Mouse (Mus musculus) heart, adult 8-10 months (tissue): ENCODE results near the gene Pfdn4. TPM values are rescaled to one million over a fixed set of nuclear protein-coding genes. Genes with fewer than 3 reads are reported as not detected.

Experiments
- DNase-seq: peaks from one replicate; pipeline ENCODE4 v3.0.0; 2022; ENCODE audit warnings: low spot score
- total RNA-seq, 4 experiments: library from RNA; stranded (reverse); gene quantifications; 2 replicates each; pipeline ENCODE4 v1.2.4; 2022

The Pfdn4 gene
- total RNA-seq, 4 experiments from 2014 or later: 9.4 to 12.6 (median 10.9) TPM

DNA sequence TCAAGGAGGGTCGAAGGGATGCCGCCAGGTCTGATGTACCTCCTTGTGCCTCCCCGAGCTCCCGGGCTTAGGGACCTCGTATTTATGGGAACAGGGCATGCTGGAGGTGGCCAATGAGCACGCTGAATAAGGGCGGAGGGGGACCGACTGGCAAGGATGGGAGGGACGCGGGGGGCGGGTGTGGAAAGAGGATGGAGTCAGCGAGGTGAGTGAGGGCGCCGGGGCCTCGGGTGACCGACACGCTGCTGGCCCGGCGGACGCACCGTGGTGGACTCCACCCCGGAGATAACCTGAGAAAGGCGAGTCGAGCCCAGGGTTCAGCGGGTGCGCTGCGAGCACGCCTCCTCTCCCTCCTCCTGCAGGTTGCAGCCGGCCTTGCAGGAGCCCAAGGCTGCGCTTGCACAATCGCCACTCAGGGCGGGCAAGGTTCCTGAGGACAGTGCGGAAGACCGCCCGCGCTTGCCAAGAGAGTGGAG, 901 bp downstream of the Pfdn4 start, which contains the start of gene Cyp24a1:
Gene Cyp24a1, minus strand, starts transcription at position 55 of the 476 bp plus-strand sequence.
- peak; percentile 16 for DNase-seq

DNA sequence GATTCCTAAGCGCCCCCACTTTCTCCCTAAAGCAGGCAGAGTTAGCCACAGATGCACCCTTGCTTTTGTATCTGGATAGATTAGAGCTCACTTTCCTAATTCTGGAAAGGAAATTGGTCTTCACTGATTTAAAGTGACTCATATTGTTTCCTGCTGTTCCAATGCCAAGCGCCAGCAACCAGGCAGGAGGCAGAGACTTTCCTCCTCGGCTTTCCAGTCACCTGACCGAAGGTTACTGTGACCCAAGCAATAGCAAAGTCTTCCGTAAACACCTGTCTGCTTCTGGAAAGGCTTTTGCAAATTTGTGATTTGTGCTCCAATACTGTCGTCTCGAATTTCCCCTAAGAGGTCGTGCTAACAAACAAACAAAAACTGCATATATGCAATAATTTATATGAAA, 1.8 kb downstream of the Pfdn4 start:
- DNase-seq: no peak

DNA sequence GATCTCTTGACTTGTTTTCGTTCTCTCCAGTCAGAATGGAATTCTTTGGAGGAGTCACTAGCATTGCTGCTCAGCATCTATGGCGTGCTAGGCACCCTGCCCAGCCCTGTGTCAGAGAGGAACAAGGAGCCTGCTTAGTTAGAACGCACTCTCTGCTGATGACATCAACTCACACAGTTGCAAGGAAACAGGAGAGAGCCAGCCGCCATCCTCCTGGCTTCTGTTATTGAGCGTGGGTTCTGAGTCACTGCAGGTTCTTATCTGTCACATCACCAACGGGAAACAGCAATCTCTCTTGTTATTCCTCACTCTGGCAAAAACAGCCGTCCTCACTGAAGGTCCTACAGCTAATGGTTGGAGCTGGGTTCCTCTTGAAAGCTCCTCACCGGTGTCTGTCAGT, 7.1 kb downstream of the Pfdn4 start:
- no peak for DNase-seq

DNA sequence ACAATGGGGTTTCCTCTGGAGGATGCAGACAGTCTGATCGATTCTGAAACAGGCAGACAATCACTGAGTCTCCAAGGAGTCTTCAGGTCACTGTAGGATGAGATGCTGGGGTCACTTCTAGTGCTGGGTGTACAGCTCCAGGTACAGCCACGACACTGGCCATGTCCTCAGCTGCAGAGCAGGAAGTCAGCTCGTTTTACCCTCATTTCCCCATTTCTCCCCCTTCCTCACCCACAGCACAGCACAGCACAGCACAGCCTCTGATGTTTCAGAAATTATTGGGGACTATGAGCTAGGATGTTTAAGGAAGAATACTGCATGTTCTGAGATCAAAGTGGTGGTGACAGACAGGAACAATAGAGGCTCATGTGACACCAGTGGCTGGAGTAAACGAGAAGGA, 7.8 kb downstream of the Pfdn4 start:
- no peak for DNase-seq

DNA sequence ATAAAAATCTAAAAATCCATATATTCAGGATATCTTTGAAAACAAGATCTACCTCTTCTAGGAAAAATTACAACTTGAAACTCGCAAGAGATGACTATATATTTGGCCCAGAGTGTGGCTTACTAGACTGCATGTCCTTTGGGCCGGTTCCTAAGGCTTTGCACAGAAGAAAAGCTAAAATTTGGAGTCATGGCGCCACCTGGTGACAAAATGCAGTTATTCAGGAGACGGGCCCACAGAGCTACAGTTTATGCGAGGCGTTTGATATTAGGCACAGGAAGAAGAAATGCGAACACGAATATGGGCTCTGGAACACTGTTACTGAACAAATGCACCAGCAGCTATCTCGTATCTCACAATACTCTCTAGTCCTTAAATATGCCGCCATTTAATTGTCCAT, 11.5 kb downstream of the Pfdn4 start:
- peak; percentile 88 for DNase-seq

DNA sequence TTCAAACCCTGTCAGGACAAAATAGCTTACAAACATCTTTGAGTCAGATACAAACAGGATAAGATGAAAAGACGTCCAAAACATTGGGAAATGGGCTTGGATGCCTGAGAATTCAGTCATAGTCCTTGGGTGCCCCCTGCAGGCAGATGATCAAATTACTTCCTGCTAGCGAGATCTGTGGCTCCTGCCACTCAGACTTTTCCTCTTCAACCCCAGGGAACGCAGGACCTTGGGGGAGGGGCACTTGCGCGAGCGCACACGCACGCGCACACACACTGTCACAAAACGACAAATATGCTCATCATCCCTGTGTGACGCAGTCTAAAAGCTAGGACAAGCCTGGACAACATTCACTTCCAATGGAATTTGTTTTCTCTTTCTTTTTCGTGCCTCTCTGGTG, 12.6 kb downstream of the Pfdn4 start:
- DNase-seq: peak; percentile 92

DNA sequence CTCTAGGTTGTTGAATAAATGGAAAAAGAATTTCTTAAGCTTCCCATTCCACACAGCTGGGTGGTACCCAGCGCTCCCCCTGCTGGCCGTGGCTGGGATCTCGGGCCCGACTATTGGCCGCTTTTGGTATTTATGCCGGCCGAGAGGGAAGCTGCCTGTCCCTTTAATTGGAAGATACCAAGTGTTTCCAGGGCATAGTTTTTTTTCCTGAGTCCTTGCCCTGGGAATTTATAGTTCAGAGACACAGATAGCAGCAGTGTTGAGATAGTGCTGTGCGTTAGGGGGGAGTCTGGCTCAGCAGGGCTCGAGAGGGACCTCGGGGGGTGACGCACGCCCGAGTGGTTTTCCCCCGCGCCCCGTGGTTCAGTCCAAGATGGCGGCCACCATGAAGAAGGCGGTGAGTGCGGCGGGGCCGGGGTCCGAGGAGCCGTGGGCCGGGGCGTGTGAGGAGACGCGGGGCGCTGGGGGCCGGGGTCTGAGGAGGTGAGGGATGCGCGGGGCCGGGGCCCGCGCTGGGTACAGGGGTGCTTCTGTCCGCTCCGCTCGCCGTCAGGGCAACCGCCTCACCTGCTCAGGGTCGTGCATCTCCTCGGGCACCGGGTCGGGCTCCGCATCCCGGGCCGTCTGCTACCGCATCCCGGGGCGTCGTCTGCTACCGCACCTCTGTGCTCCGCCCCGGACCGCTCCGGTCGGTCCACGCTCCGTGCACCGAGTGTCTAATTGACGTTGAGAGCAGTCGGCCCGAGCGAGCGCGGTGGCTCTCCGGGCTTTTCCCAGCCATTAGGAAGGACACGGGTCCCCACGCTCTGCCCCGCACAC, 15.1 kb downstream of the Pfdn4 start:
- peak; percentile 93 for DNase-seq

DNA sequence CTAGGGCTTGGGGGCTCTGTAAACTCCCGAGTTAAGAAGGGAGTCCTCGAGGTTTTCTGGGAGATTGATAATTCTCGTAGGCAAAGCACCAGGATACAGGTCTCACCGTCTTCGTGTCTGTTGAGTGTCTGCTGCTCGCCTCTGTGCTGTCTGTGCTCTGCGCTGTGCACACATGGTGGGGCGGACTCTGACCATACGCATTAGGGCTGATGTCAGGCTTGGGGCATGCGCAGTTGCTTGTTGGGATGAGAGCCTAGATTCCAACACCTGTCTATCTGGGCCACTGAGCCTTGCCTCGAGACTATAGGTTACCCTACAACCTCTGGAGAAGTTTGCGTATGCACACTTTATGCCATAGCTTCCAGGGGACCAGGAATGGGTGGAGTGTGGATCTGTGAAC, 17.5 kb downstream of the Pfdn4 start:
- no peak for DNase-seq

DNA sequence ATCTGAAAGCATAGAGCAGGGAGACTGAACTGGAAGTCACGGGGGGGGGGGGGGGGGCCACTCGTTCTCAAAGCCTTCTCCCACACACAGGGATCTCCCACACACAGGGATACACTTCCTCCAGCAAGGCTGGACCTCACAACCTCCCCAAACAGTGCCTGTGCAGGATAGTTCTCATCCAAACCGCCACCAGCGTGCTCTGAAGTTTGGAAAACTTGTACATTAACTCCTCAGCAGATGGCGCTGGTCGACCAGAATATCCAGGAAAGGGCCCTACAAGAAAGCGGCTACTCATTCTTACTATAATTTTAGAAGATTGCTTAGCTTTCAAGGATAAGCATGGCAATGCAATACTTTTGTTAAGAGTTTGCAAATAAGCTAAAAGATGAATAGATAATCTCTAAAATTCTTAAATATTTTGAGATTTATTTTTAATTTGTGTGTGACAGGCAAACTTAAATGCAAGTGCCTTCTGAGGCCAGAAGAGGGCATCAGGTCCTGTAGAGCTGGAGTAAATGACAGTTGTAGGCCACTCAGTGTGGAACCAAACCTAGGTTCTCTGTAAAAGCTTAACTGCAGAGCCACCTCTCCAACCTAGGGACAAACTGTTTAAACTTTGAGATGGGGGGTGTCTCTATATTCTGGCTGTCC, 24.2 kb downstream of the Pfdn4 start:
- DNase-seq: peak; percentile 43

DNA sequence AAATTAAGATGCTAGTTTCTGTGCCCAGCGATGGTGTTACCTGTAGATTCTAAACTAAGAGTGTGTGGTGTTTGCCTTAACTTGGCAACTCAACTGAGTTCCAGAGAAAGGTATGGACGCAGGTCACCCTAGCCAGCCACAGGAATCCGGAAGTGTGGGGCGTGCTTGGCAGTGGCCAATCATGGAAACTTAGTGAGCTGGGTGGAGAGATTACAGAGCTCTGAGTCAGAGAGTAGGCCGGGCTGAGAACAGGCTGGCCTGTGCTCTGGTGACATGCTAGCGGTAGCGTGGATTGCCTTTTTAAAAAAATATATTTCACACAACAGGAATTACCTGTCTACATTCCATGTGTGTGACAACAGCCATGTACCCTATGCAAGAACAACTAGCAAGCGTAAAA, 30.3 kb downstream of the Pfdn4 start:
- no peak for DNase-seq

DNA sequence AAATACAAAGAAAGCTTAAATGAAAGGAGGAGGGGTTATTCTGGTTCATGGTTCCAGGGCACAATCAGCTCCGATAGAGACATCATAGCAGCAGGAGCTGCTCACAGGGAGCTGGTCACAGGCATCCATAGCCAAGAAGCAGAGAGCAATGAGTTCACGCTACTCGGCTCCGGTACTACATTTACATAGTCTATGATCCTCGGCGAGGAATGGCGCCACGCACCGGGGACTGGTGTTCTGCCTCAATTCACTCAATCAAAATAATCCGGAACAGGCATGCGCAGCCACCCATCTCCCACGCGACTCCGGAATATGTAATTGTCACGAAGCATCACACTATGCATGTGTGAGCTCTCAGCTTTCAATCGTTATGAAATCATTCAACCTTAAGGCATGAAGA, 31.8 kb downstream of the Pfdn4 start:
- no peak for DNase-seq

DNA sequence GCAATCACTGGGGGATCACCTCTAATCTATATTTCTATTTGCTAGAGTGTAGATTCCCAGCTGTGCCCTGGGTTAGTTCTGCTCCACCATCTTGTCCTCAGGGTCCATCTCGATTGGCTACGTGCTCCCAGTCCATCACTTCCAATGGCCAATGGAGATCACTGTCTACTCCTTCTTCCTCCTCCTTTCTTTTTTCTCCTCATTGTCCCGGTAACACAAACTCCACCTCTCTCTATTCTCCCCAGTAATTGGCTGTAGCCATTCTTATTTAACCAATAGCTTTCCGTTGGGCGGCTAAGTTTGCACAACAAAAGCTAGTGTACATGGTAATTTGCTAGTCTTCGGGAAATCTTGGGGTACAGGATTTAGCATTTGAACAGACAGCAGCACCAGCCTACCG, 33.5 kb downstream of the Pfdn4 start:
- DNase-seq: no peak

DNA sequence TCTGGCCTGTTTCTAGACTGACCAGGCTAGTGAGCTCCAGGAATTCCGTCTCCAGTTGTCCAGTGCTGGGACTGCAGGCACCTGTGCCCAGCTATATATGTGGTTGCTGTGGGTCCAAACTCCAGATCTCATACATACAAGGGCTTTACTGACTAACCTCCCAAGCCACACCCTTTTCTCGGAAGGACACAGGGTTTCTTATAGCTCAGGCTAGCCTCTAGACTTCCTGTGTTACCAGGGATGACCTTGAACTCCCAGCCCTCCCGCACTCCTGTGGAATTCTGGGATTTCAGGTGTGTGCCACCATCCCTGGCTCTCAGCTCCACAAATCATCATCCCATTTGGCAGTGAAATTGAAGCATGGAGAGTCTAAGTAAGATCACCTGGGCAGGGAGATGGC, 34.0 kb downstream of the Pfdn4 start:
- DNase-seq: no peak

DNA sequence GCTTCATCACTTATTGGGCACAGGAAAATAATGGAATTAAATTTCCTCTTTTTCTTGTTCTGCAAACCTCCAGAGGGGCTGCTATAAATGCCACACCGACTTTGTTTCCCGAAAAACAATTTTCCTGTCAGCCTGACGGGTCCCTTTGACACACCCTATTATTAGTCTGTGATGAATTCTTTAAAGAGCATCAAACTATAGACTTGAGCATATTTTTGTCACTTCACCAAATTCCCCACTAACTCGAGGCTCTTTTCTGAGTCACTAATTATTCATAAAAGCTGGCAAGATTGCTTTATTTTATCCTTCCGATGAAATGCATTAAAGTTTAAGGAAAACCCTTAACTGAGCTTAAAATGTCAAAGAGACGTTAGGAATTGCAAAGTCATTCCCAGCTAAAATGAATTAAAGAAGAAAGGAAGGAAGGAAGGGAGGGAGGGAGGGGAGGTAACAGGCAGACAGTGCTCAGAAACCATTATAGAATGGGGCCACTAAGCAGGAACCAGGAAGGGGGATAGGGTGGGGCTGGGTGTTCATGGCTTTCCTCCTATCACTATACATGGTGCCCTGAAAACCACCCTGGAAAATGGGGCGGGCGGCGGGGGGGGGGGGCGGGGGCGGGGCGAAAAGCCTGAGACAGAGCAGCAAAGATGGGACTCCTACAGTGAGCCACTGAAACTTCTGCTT, 38.0 kb downstream of the Pfdn4 start:
- no peak for DNase-seq

DNA sequence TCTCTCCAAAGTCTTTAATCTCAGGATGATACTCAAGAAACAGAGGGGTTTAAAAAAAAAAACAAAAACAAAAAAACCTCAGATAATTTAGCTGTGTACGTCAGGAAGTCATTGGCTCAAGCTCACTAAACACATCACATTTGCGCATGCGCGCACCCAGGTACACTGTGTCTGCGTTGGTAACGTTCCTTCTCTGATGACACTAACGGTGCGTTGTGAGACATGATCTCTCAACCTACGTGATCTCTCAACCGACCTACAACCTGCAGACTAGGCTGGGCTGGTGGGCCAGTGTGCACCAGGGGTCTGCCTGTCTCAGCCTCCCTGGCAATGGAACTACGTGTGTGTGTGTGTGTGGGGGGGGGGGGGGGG, 38.6 kb downstream of the Pfdn4 start:
- DNase-seq: no peak

DNA sequence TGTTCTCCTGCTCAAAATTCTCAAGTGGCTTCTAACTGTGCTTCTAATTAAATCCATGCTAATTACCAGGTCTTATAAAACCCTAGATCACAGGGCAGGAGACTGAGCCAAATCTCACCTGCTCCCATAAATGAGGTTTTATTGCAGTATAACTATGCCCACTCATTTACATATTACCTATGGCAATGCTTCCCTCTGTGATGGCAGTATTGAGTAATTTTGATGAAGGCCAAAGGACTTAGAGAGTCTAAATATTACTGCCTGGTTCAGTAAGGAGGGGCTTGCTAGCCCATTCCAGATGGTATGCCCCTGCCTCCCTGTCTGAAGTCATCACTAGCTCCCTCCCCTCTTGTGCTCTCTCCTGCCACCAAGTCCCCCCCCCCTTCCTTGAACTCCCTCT, 39.6 kb downstream of the Pfdn4 start:
- DNase-seq: no peak

DNA sequence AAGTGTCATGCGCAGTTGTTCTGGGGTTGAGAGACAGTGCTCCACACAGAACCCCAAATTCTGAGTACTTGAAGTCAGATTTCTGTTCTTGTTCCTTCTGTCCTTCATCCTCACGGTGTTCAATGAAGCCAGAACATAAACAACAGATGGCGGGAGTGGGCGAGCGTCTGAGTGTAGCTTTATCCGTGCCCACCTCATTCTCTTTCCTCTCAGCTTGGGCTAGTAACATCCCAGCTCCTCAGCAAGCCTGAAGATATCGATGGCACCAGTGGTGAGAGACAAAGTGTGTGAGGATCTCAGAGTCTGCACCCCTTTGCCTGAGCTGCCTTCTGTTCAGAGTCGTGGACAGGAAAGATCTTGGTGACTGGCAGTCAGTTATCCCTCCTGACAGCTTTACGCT, 43.0 kb downstream of the Pfdn4 start:
- DNase-seq: no peak

DNA sequence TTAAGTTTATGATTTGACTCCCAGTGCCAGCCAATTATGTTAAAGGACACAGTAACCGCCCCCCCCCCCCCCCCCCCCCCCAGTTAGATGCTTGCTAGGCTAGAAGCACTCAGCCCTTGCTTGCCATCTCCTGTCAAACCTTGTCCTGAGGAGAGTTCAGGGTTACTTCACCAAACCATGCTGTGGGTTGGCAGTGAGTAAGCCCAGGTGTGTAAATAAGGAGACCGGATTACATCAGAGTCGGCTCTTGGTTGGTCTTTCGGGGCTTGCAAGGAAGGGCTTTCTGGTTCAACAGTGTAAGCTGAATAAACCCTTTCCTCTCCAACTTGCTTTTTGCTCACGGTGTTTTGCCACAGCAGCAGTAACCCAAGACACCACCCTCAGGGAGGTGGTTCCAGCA, 47.4 kb downstream of the Pfdn4 start:
- no peak for DNase-seq

DNA sequence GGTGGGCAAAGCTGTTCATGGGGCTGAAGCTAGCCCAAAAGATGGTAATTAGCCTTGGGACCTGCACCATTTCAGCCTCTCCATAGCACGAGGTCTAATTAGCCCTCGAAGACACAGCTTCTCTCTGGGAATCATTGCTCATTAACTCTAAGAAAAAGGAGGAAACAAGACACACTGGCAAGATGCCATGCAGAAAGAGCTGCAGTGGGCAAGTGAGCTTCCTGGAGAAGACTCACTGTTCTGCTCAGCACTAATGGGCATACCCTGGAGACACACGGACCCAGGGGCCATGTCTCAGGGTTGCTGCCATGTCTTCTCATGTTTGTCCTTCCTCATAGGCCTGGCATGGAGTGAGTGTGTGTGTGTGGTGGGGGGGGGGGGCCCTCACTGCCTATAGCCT, 47.9 kb downstream of the Pfdn4 start:
- DNase-seq: no peak

DNA sequence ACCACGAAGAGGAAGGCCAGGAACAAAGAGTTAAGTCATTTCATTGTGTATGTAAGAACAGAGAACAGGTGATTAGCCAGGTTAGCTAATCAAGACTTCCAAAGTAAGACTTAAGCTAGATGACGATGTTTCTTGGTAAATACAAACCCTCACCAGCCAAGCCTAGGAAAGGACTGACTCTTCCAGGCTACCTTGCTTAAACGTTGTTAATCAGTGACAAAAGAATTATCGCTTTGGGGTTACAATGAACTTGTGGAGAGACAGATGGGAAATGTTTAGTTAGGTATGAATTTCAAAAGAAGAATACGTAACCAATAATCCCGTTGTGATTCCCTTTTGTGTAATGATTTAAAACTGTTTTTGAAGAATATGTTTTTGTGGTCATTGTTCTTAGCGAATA, 48.7 kb downstream of the Pfdn4 start:
- DNase-seq: no peak

DNA sequence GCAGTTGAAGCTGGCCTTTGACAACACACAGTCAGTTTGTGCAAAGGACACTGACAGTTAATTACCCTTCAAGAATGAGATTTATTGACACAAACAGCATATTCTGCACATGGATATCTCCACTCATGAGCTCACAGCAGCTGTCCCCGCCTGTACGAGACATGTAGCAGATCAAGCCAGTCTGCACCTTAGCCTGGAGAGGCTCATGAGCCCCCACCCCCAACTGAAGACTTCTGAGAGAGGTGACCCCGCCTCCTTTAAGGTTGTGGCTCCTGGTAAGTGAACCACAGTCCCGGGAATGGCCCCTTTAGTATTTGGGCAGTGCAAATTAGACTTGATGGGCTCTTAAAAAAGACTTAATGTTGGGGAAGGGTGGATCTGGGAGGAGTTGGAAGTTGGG, 49.5 kb downstream of the Pfdn4 start:
- no peak for DNase-seq

DNA sequence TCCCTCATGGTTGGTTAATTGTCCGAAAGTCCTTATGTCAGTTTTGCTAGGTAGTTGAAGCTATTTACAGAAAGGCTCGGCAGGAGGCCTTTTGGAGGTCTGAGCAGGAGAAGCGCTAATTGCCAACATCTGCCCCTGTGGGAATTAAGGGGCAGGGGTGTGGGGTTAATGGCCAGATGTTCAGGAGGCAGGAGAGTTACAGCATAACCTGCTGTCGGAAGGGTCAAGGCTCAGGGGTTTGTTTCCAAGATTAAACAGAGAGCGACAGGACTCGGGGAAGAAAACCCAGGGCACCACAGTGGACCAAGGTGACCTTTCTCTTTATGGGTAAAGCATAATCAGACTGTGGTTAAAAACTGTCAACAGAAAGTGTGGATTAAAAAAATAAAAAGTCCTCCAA, 51.3 kb downstream of the Pfdn4 start:
- no peak for DNase-seq

DNA sequence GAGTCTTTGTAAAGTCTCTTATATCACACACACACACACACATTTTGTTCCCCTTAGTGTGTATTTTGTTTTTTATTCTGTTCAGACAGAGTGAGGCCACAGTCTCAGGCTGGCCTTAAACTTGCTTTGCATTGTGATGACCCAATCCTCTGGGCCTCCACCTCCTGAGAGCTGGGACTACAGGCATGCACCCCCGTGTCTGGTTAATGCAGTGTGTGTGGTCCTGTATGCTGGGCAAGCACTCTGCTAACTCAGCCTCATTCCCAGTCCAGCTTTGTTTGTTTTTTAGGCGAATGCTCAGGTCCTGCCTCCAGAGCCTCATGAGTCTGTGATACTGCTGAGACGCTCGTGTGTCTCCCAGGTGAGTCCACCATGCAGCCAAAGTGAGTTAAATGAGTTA, 51.8 kb downstream of the Pfdn4 start:
- no peak for DNase-seq
